Mouse (Mus musculus): ENCODE measurements at regions not wholly inside any gene's neighbourhood (a gene's known extent, or its start where the extent isn't known, plus 50 kb on each side); places are given as distances from the start of the nearest gene placed in this dataset.
"Not testable (repeated sequence)": the region's sequence is repeated elsewhere in the genome, so short reads cannot be mapped to it uniquely, and the experiment has no call there.

- no peak for DNase-seq (ENCODE audit: low read depth, low spot score)
Measured at GRCm38 (mm10) chr16:49409235-49409634, 289.8 kb upstream of the Ift57 start.

DNA sequence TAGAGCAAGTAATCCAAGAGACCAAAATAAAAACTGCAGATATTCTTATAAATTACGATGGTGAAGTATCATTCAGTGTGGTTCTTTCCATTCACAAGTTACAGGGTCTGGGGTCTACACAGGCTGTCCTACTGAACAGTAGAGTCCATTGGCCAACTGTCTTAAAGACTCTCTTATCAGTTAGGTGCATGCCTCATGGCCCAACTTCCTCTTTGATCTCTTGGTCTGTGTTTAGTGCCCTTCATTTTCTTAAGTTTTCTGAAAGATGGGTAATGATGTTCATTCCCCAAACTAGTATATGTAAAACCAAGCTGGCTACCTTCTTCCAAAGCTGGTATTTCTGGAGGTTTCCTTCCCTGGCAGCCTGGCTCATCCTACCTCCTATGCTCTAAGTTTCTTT is 268.7 kb upstream of the Ift57 start:
- DNase-seq (ENCODE audit: low read depth, low spot score): no peak

DNA sequence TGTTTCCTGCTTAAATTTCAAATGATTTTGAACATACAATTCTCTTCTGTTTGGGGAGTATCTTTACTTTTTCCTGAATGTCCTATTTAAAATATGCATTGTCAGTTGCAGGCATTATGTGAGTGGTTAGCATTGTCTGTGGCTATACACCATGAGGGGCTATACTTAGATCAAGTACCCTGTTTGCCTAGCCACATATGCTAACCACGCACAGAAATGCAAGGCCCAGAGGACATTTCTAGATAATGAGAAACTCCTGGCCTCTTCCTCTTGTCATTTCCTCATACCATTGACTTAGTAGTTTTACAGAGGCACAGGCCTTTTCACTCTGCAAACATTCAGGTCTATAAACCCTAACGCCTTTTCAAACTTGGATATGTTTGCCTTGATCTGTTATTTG is 267.1 kb upstream of the Ift57 start:
- no peak for DNase-seq (ENCODE audit: low read depth, low spot score)

GRCm38 (mm10) chr16:49441225-49441624 is 257.8 kb upstream of the Ift57 start:
- no peak for DNase-seq (ENCODE audit: low read depth, low spot score)

GRCm38 (mm10) chr16:49447356-49447755 is 251.7 kb upstream of the Ift57 start:
- DNase-seq (ENCODE audit: low read depth, low spot score): not testable (repeated sequence)

DNA sequence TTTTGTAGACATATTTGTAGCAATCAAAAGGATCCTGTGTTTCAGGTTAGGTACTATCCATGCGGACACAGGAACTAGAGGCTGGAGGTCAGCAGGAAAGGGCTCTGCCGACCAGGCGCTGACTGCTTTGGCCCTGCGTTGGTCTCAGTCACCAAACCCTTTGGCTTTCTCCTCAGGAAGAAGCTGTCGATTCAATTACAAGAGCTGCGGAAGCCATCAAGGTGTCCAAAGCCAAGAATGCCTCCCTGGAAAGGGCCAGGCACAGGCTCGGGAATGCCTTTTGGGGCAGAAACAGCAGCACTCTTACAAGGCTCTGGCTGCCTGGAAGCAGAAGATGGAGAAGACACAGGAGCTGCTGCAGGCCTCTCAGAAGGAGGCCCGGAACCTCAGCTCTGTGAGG is 205.2 kb upstream of the Ift57 start:
- no peak for DNase-seq (ENCODE audit: low read depth, low spot score)

DNA sequence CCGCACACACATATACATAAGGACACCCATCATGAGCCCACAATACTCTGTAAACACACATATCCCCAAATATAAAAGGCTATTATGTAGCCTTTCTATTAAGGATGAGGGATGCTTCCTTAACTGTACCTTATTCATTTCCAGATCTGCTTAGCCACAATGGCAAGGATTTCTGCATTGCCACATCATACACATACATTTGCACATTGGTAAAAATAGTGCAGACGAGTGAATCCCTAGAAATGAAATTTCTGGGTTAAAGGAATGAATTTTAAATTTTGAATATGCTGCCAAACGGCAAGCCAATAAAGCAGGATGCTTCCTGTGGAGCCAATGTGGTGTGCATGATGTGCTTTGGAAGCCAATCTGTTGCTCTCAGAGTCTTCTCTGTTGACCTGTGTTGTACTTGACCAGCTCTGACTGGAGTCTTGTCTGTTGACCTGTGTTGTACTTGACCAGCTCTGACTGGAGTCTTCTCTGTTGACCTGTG is 201.5 kb upstream of the Ift57 start:
- DNase-seq (ENCODE audit: low read depth, low spot score): no peak

- no peak for DNase-seq (ENCODE audit: low read depth, low spot score)
Measured at GRCm38 (mm10) chr16:49500818-49501217, 198.2 kb upstream of the Ift57 start.

- peak; percentile 70 for DNase-seq (ENCODE audit: low read depth, low spot score)
Measured at GRCm38 (mm10) chr16:49503897-49504413, 195.1 kb upstream of the Ift57 start.

GRCm38 (mm10) chr16:49504669-49505068 is 194.4 kb upstream of the Ift57 start:
- no peak for DNase-seq (ENCODE audit: low read depth, low spot score)

- no peak for DNase-seq (ENCODE audit: low read depth, low spot score)
Measured at GRCm38 (mm10) chr16:49505271-49505670, 193.8 kb upstream of the Ift57 start.

DNA sequence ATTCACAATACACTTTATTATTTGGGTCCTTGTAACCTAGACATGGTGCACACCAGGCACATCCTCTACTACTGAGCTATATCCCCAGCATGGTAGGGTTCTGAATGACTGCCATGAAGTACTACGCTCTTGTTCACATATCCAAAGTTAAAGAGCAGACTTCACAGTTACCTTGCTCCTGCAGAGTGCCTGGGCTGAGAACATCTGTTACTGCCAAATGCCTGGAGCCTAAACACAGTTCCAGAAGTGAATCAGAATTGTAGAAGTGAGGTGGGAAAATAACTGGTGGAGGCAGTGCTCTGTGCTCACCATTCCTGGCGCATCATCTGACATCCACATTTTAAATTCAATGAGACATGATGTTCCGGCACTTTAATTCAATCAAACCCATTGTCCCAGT is 180.2 kb upstream of the Ift57 start:
- DNase-seq (ENCODE audit: low read depth, low spot score): peak; percentile 74

GRCm38 (mm10) chr16:49520411-49520810 is 178.6 kb upstream of the Ift57 start:
- DNase-seq (ENCODE audit: low read depth, low spot score): no peak

DNA sequence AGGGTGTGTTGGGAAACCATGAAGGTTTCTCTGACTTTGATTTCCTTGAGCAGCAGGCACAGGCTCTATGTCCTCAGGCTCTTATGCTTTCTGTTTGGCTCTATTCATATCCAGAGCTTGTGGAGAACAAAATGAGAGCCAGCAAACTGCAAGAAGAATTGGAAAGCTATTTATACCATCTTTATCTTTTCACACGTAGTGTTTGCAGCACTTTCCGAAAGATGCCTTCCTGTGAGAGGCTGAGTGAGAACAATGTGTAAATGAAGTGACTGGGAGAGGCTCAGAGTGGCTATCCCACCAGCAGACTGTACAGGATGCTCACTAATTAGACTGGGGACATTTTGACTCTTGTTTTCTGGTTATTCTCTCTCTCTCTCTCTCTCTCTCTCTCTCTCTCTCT is 177.3 kb upstream of the Ift57 start:
- DNase-seq (ENCODE audit: low read depth, low spot score): peak; percentile 69

GRCm38 (mm10) chr16:49522576-49522975 is 176.5 kb upstream of the Ift57 start:
- DNase-seq (ENCODE audit: low read depth, low spot score): no peak

DNA sequence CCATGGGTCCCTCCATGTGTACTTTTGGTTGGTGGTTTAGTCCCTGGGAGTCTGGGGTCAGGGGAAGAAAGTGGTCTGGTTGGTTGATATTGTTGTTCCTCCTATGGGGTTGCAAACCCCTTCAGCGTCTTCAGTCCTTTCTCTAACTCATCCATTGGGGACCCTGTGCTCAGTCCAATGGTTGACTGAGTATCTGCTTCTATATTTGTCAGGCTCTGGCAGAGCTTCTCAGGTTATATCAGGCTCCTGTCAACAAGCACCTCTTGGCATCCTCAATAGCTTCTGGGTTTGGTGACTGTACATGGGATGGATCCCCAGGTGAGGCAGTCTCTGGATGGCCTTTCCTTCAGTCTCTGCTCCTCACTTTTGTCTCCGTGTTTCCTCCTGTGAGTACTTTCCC is 170.4 kb upstream of the Ift57 start:
- not testable (repeated sequence) for DNase-seq (ENCODE audit: low read depth, low spot score)

DNA sequence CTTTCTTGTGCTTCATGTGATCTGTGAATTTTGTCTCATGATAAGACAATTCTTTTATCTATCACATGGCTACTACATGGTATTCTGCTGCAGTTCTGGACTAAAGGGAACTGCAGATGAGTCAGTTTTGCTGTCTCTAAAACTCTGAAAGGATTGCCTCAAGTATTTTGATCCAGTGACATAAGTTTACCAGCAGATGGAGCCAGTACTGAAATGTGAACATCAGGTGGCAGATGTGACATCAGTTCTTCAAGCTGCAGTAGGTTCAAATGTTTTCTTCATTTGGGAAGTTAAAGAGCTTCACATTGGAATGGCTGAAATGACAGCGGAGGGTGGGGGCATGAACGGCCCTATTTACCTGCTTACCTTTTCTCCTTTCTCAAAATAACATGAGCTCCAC is 170.0 kb upstream of the Ift57 start:
- peak; percentile 28 for DNase-seq (ENCODE audit: low read depth, low spot score)

DNA sequence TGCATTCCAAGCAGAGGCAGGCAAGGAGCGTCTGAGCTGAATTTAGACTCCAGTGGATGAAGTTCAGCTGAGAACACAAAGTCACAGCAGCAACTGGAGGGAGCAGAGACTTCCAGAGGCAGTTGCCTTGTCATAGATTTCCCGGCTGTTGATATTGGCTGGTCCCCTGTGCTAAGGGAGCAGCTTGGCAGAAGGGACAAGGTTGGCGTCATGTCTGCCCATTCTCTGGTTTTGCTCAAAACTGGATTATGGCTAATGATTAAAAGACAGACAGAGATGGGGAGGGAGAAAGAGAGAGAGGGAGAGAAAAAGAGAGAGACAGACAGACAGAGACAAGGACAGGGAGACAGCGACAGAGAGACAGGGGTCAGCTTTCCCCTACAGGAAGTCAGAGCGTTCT is 169.0 kb upstream of the Ift57 start:
- no peak for DNase-seq (ENCODE audit: low read depth, low spot score)

DNA sequence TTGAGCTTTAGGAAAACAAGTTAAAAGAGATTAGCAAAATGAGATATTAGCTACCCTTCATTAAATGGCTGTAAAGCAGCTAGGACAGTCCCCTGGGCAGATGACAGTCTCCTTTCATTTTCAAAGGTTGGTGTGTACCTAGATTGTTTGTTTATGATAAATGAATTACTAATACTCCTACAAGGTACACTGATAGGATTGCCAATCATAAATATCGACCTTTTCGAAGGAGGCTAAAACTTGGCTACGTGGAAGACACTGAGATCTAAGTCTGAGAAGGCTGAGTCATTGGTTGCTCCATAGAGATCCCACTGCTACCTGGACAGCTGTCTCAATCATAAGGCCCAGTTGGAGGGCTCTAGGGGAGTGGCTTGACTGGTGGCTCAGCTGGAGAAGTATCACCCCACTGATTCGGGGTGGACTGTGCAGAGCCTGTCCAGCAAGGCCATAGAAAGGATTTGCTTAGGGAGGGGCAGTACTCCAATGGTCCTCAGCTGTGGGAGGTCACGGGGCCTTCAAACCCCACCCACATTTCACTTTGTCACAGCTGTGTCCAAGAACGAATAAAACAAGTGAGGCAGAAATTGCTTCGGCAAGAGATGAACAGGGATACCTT is 166.9 kb upstream of the Ift57 start:
- no peak for DNase-seq (ENCODE audit: low read depth, low spot score)

GRCm38 (mm10) chr16:49533498-49533998 is 165.5 kb upstream of the Ift57 start:
- DNase-seq (ENCODE audit: low read depth, low spot score): no peak

DNA sequence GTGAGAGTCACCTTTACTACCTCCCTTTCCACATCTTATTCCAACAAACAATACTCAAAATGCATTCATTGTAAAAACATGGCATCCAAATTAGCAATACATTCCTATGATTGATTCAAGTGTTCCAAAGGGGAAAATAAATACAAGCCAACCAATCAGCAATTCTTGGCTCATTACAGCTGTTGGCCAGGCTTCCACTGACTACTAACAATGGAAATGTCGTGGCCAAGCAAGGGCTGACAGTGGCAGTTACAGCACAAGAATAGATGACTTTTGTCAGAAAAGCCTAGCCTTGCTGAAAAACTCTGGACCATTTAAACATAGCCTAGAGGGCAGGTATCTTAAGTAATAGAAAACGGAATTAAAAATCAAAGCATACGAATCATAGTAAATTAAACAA is 148.8 kb upstream of the Ift57 start:
- no peak for DNase-seq (ENCODE audit: low read depth, low spot score)

- peak; percentile 67 for DNase-seq (ENCODE audit: low read depth, low spot score)
Measured at GRCm38 (mm10) chr16:49570031-49570430, 129.0 kb upstream of the Ift57 start.

- DNase-seq (ENCODE audit: low read depth, low spot score): no peak
Measured at GRCm38 (mm10) chr16:49572485-49573170, 126.4 kb upstream of the Ift57 start.

All from telencephalon, adult 2 months (tissue).